Mouse (Mus musculus) cortical plate, adult 2 months (tissue): ENCODE data around the gene Kirrel3. TPM values are rescaled to one million over a fixed set of nuclear protein-coding genes. Genes with fewer than 3 reads are reported as not detected.

Source experiments
- H3K27ac ChIP-seq: fragments of 200-500 bp; 2 replicates; pipeline ENCODE4 v1.5.1; 2012; ENCODE audit warnings: low read length, control low read depth, inconsistent platforms; ENCODE audit not compliant: insufficient read depth
- H3K4me1 ChIP-seq: fragments of 200-500 bp; 2 replicates; pipeline ENCODE4 v1.6.1; 2011; ENCODE audit warnings: low read length; ENCODE audit not compliant: control insufficient read depth, insufficient read depth
- H3K4me3 ChIP-seq: fragments of 200-500 bp; 2 replicates; pipeline ENCODE4 v1.5.1; 2011; ENCODE audit warnings: mild to moderate bottlenecking, low read length, control low read depth; ENCODE audit not compliant: insufficient read depth
- CTCF ChIP-seq: fragments of 200-500 bp; IDR thresholded peaks from 2 replicates; pipeline ENCODE4 v1.5.1; 2011; ENCODE audit warnings: mild to moderate bottlenecking, control low read depth, low read length; ENCODE audit not compliant: insufficient read depth; ENCODE audit errors: extremely low read depth
- POLR2A ChIP-seq: fragments of 200-500 bp; IDR thresholded peaks from 2 replicates; pipeline ENCODE4 v1.6.1; 2011; ENCODE audit warnings: mild to moderate bottlenecking, low read length, control low read depth; ENCODE audit not compliant: insufficient read depth; ENCODE audit errors: extremely low read depth
- polyA plus RNA-seq: library from polyadenylated mRNA; depleted of rRNA; stranded (reverse); fragments of >200 nt; gene quantifications from 2 replicates; pipeline ENCODE4 v1.2.3, GENCODE M21; 2012

The Kirrel3 gene
- polyA plus RNA-seq, 1 experiment: 23.1 TPM

- no peak for TF ChIP-seq POLR2A
- TF ChIP-seq CTCF: no peak
- Histone ChIP-seq H3K4me3 (no peak overlapping the region), H3K27ac (no peak overlapping the region), H3K4me1 (peaks cover 2% of the 10 kb centered on the region)
Observed at GRCm38 (mm10) chr9:34704357-34704756, 218.7 kb downstream of the Kirrel3 start.

- Histone ChIP-seq H3K4me3 (no peak overlapping the region), H3K27ac (no peak overlapping the region), H3K4me1 (peaks cover 2% of the 10 kb centered on the region)
- TF ChIP-seq CTCF (no peak), POLR2A (no peak)
Observed at GRCm38 (mm10) chr9:34706350-34706873, 220.7 kb downstream of the Kirrel3 start.

- Histone ChIP-seq H3K4me1 (peaks cover 12% of the 10 kb centered on the region), H3K27ac (no peak overlapping the region), H3K4me3 (no peak overlapping the region)
- TF ChIP-seq POLR2A: no peak
- no peak for TF ChIP-seq CTCF
Observed at GRCm38 (mm10) chr9:34708691-34709090, 223.0 kb downstream of the Kirrel3 start.

GRCm38 (mm10) chr9:34711996-34712395, 226.3 kb downstream of the Kirrel3 start:
- H3K27ac ChIP-seq: no peak overlapping the region
- TF ChIP-seq POLR2A: no peak
- no peak for TF ChIP-seq CTCF
- H3K4me1 ChIP-seq: peaks cover 10% of the 10 kb centered on the region; the same call in 1 of the 2 replicates
- H3K4me3 ChIP-seq: no peak overlapping the region

GRCm38 (mm10) chr9:34712996-34713395, 227.3 kb downstream of the Kirrel3 start:
- Histone ChIP-seq H3K27ac (no peak overlapping the region), H3K4me3 (no peak overlapping the region), H3K4me1 (peaks cover 10% of the 10 kb centered on the region; the same call in 1 of the 2 replicates)
- TF ChIP-seq CTCF (no peak), POLR2A (no peak)

- H3K4me1 ChIP-seq: peaks cover 10% of the 10 kb centered on the region; the same call in 1 of the 2 replicates
- TF ChIP-seq CTCF (no peak), POLR2A (no peak)
- H3K27ac ChIP-seq: no peak overlapping the region
- no peak overlapping the region for H3K4me3 ChIP-seq
Observed at GRCm38 (mm10) chr9:34713462-34713926, 227.8 kb downstream of the Kirrel3 start.

GRCm38 (mm10) chr9:34714996-34715619, 229.4 kb downstream of the Kirrel3 start:
- TF ChIP-seq CTCF (no peak), POLR2A (no peak)
- peaks cover 10% of the 10 kb centered on the region; the same call in 1 of the 2 replicates for H3K4me1 ChIP-seq
- H3K27ac ChIP-seq: no peak overlapping the region
- no peak overlapping the region for H3K4me3 ChIP-seq

GRCm38 (mm10) chr9:34716476-34716875, 230.8 kb downstream of the Kirrel3 start:
- TF ChIP-seq CTCF: no peak
- H3K4me3 ChIP-seq: no peak overlapping the region
- peaks cover 12% of the 10 kb centered on the region for H3K4me1 ChIP-seq
- no peak overlapping the region for H3K27ac ChIP-seq

- TF ChIP-seq POLR2A (no peak), CTCF (no peak)
- Histone ChIP-seq H3K4me1 (peaks cover 2% of the 10 kb centered on the region), H3K4me3 (no peak overlapping the region), H3K27ac (no peak overlapping the region)
Observed at GRCm38 (mm10) chr9:34721478-34722197, 235.9 kb downstream of the Kirrel3 start.

GRCm38 (mm10) chr9:34722198-34722550, 236.5 kb downstream of the Kirrel3 start:
- Histone ChIP-seq H3K27ac (no peak overlapping the region), H3K4me1 (peaks cover 2% of the 10 kb centered on the region), H3K4me3 (no peak overlapping the region)
- TF ChIP-seq POLR2A (no peak), CTCF (no peak)

- Histone ChIP-seq H3K4me3 (no peak overlapping the region), H3K27ac (no peak overlapping the region), H3K4me1 (peaks cover 4% of the 10 kb centered on the region; the same call in 1 of the 2 replicates)
- TF ChIP-seq CTCF: no peak
- TF ChIP-seq POLR2A: no peak
Observed at GRCm38 (mm10) chr9:34732507-34732906, 246.8 kb downstream of the Kirrel3 start.
